Mouse (Mus musculus) brown adipose tissue, adult 24 weeks (tissue): ENCODE data around the gene Ethe1. TPM values are rescaled to one million over a fixed set of nuclear protein-coding genes. Genes with fewer than 3 reads are reported as not detected.
A peak's percentile ranks its signal among the peaks of the same experiment; 100 is the strongest.
"Not testable (repeated sequence)": the region's sequence is repeated elsewhere in the genome, so short reads cannot be mapped to it uniquely, and the experiment has no call there.

Experiments
- H3K27ac ChIP-seq: fragments of 200-500 bp; replicated peaks from 2 replicates; pipeline ENCODE4 v1.5.1; 2012; ENCODE audit warnings: low read depth, mild to moderate bottlenecking, low read length
- H3K4me1 ChIP-seq: fragments of 200-500 bp; 2 replicates; pipeline ENCODE4 v1.6.1; 2012; ENCODE audit warnings: low read length, mixed read lengths; ENCODE audit not compliant: control insufficient read depth, insufficient read depth, insufficient read length
- H3K4me3 ChIP-seq: fragments of 200-500 bp; 2 replicates; pipeline ENCODE4 v1.5.1; 2012; ENCODE audit warnings: low read depth, mild to moderate bottlenecking, low read length, moderate library complexity; ENCODE audit not compliant: insufficient read depth
- polyA plus RNA-seq: library from polyadenylated mRNA; stranded (reverse); fragments of >200 nt; gene quantifications from 2 replicates; pipeline ENCODE4 v1.2.4, GENCODE M21; 2012; ENCODE audit not compliant: missing spikeins, insufficient read depth, insufficient read length

Ethe1 gene
- polyA plus RNA-seq, 1 experiment, result 17.2 TPM

DNA sequence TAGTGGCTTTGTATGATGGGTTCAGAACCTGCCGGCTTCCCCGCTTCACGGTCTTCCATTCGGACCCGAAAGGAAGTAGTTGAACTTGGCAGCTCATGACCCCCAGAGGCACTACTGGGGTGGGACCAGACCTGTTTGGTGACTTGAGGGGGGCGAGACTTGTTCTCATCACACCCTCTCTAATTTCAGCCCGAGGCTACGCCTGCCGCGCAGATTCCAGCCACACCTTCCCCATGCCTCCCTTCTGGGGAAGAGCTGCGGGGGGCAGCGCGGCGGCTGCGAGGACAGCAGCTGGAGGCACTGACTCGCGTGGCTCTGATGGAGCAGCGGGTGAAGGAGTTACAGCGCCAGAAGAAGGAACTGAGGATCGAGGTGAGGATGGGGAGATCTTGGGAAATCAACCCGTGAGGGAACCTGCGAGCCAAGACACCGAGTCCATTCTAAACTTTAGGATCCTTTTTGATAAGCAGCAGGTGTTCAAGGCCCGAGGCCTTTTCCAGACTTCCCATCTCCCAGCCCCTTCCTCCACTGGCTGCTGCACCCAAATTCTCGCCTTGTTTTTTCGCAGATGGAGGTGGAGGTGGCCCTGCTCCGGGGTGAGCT is 25.1 kb downstream of the Ethe1 start:
- Histone ChIP-seq H3K27ac (no peak overlapping the region), H3K4me1 (peaks cover 2% of the 10 kb centered on the region; the same call in 1 of the 2 replicates), H3K4me3 (peak overlapping the region; percentile 8)

DNA sequence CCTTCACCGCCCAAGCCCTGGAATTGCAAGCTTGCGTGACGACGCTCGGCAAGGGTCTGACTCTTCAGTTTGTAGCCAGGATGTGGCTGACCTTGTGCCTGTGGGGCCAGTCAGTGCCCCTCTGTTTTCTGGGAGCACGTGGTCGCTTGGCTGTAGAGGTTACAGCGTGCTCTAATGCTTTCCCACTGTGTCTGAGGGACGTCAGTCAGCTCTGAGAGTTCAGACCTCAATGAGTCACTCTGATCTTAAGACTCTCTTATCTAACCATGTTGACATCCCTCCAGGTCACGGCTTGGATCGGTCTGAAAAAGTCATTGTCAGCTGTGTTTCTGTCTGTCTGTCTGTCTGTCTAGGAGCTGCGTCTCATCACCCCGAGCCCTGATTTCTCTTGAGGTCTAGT is 27.5 kb downstream of the Ethe1 start:
- Histone ChIP-seq H3K27ac (no peak overlapping the region), H3K4me3 (no peak overlapping the region), H3K4me1 (peaks cover 2% of the 10 kb centered on the region; the same call in 1 of the 2 replicates)

DNA sequence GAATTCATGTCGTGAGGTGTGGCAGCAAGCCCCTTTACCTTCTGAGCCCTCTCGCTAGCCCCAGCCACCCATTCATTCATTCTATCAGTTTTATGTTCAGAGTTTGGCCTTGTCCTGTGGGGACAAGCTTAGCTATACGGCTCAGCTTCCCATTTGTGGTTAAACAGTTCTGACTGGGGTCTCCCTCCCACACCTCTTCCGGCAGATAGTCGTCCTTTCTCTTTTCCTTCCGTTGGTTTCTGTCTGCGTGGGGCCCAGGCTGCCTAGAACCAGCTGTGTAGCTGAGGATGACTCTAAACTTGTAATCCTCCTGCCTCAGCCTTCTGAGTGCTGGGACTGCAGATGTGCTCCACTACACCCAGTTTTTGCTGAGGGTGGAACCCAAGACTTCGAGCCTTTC is 30.4 kb downstream of the Ethe1 start:
- H3K4me1 ChIP-seq, result 0 out of 2 replicates have a peak, but pooled peaks cover under 1% of the 10 kb centered on the region
- H3K27ac ChIP-seq, result no peak overlapping the region
- no peak overlapping the region for H3K4me3 ChIP-seq

DNA sequence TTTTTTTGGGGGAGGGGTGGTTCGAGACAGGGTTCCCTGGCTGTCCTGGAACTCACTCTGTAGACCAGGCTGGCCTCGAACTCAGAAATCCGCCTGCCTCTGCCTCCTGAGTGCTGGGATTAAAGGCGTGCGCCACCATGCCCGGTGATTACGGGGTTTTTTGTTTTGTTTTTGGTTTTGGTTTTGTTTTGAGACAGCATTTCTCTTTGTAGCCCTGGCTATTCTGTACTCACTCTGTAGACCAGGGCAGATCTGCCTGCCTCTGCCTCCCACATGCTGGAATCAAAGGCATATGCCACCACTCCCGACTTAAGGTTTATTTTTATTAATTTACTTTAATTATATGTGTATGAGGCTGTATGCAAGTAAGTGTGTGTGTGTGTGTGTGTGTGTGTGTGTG is 31.0 kb downstream of the Ethe1 start:
- not testable (repeated sequence) for H3K4me1 ChIP-seq, H3K4me3 ChIP-seq, H3K27ac ChIP-seq

DNA sequence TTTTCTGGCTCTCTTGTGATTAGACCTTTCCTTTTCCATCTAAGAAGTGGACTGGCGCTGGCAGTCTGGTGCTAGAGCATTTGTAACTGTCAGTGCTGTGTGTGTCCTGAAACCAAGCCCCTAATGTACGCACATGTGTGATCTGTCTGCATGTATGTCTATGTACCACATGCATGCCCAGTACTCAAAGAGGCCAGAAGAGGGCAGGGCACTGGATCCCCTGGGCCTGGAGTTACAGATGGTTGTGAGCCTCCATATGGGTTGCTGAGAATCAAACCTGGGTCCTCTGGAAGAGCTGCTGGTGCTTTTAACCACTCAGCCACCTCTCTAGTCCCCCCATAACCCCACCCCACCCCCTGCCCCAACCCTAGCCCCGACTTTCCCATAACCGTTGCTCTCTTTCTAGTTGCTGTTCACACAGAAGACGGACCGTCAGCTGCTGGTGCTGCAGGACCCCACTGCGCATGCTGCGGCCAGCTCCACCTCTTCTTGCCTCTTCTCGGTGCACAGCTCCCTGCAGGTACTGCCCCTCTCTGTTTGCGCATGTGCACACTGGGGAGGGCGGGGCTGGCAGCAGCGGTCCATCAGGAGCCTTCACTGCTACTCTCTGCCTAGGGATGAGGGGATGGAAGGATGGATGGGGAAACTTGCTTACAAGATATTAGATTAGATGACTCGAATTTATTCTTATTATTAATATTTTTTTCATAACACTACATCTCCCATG is 32.5 kb downstream of the Ethe1 start:
- Histone ChIP-seq H3K4me1 (no peaks in the 10 kb centered on the region), H3K4me3 (no peak overlapping the region), H3K27ac (no peak overlapping the region)

DNA sequence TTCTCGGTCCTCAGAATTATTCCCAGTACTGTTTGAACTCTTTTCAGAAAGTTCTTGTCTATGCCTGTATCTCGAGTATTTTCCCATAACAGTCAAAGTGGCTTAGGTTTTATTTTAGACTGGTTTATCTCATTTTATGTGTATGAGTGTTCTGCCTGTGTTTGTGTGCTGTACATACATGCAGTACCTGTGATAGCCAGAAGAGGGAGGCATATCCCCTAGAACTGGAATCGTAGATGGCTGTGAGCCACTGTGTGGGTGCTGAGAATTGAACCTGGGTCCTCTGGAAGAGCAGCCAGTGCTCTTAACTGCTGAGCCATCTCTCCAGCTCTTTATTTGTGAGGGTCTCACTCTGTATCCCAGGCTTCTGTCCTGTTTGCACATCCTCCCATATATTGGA is 33.9 kb downstream of the Ethe1 start:
- H3K4me3 ChIP-seq, result no peak overlapping the region
- no peak overlapping the region for H3K27ac ChIP-seq
- H3K4me1 ChIP-seq, result no peaks in the 10 kb centered on the region

DNA sequence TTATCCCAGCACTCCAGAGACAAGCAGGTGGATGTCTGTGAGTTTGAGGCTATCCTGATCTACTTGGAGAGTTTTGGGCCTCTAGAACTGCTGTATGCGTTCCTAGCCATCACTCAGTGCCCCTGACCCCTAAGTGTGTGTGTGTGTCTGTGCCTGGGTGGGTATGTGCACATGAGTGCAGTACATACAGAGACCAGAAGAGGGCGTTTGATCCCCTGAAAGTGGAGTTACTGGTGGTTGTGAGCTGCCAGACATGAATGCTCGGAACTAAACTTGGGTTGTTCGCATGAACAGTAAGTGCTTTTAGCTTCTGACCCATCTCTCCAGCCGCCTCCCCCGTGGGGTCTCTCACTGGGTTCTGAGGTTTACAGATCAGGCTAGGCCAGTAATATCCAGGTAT is 35.6 kb downstream of the Ethe1 start:
- no peak overlapping the region for H3K27ac ChIP-seq
- H3K4me1 ChIP-seq, result no peaks in the 10 kb centered on the region

DNA sequence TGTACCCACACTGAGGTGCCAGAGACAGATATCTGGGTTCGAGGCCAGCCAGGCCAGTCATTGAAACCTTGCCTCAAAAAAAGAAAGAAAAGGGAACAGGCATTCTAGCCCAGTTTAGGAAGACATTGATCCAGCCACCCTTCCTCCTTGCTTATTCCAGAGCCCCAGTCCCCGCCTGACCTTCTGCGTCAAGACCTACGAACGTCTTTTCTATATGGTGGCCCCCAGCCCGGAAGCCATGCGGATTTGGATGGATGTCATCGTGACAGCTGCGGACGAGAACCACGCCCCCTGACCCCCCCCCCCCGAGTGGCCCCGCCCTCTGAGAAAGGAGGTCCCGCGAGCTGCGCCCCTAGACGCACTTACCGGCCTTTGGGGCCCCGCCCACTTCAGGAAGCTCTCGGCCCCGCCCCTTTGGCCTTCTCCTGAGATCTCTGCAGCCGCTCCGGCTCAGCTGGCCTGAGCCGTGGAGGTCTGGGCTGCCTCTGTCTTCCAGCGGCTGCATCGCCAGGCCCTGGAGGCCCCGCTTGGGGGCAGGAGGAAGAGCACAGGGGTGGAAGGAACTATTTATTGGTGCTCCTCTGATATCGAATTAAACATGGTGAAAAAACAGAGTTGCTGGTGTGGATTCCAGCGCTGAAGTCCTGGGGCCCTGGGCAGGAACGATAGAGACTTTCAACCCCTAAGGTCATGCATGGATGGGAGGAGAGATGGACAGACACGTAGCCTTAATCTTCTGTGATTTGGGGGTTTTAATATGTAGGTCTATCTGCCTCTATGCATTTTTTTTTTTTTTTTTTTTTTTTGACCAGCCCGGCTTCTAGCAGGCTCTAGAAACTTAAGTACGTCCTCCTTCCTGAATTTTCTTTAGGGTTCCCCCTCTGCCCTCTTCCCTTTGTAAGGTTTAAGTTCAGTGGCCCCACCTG is 41.6 kb downstream of the Ethe1 start:
- H3K4me1 ChIP-seq, result no peaks in the 10 kb centered on the region
- no peak overlapping the region for H3K27ac ChIP-seq
- H3K4me3 ChIP-seq, result peak overlapping the region; percentile 42

More for the DNA sequence above, 35.6 kb downstream of the Ethe1 start:
- no peak overlapping the region for H3K4me3 ChIP-seq

DNA sequence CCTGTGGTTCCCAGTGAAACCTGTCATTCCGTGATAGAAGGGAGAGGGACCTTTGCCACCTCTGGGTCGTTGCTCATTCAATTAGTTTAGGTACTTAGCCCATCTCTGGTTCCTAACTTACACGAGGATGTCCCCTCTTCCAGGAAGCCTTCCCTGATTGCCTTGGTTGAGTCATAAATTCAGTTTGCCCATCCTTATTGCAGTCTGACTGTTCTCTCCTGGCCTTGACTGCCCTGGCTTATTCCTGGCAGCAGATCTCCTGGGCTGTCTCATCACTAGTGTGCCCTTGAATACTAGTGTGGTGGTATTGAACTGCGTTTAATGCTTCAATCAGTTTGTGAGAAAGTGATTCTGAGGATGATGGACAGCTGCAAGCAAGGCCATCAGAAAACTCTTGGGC is 42.3 kb downstream of the Ethe1 start:
- H3K4me3 ChIP-seq, result no peak overlapping the region
- no peaks in the 10 kb centered on the region for H3K4me1 ChIP-seq
- no peak overlapping the region for H3K27ac ChIP-seq

DNA sequence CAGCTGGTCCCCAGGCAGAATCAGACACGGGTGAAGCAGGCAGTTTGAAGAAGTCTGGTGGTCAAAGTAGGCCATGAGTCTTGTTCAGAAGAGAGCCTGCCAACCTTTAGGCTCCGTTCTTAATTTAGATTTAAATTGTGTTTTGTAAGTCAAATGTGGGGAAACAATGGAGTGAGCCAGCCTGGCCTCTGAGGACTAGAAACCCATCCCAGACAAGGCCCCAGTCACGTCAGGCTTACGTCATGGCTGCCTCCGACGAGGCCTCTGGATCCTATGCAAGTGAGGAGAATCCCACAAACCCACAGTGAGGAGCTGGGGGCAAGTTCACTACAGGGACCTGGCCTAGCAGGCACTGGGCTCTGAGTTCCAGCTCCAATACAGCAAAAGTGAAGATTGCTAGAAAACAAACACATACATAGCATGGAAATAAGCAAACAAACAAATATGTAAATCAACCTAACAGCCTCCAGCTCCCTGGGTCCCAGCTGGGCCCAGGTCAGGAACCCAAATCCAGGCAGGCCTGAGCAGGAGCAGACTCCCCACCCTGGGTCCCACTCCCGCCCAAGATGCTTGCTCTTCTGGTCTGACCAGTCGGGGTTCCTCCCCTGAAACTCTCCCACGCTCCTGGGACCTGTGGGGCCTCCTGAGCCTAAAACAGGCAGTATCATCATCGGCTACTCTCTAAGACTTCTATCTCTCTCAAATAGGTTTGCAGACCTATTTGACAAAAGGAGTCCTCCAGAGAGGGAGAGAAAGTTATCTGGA is 43.0 kb downstream of the Ethe1 start:
- Histone ChIP-seq H3K4me1 (no peaks in the 10 kb centered on the region), H3K4me3 (no peak overlapping the region), H3K27ac (no peak overlapping the region)

DNA sequence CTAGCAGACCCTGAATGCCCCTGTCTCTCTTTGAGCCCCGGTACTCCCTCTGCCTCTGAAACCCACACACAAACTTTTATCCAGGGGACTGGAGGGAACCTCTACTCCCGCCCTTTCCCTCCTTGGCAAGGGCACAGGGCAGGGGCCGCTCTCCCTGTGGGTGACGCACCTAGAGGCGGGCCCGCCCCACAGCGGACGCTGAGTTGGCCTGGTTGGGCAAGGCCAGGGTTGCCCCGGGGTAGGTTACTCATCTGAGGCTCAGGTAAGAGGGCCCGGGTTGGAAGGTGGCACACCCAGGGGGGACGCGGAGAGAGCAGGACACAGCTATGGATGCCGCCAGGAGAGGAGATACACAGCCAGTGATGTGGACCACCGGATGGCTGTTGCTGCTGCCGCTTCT is 48.9 kb downstream of the Ethe1 start, which contains the start of gene Lypd3:
Gene Lypd3, plus strand, starts transcription at position 287 of the 400 bp plus-strand sequence.
- no peak within 1 kb of the TSS for H3K27ac ChIP-seq
- H3K4me3 ChIP-seq, result no peak within 1 kb of the TSS
- H3K4me1 ChIP-seq, result 0 out of 2 replicates have a peak, but pooled peaks cover 2% of the 10 kb centered on the region

DNA sequence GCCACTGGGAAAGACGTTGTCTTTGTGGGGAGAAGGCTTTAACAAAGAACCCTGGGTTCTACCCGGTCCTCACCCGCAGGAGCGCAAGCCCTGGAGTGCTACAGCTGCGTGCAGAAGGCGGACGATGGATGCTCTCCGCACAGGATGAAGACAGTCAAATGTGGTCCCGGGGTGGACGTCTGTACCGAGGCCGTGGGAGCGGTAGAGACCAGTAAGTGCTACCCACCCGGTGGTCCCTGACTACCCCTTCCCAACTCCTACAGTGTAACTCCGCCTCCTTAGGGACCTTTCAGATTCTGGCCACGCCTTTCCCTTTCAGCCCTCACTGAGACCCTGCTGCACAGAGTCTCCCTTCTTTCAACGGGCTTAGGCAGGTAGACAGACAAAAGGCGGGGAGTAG is 49.7 kb downstream of the Ethe1 start:
- H3K4me1 ChIP-seq, result 0 out of 2 replicates have a peak, but pooled peaks cover 2% of the 10 kb centered on the region
- no peak overlapping the region for H3K27ac ChIP-seq

DNA sequence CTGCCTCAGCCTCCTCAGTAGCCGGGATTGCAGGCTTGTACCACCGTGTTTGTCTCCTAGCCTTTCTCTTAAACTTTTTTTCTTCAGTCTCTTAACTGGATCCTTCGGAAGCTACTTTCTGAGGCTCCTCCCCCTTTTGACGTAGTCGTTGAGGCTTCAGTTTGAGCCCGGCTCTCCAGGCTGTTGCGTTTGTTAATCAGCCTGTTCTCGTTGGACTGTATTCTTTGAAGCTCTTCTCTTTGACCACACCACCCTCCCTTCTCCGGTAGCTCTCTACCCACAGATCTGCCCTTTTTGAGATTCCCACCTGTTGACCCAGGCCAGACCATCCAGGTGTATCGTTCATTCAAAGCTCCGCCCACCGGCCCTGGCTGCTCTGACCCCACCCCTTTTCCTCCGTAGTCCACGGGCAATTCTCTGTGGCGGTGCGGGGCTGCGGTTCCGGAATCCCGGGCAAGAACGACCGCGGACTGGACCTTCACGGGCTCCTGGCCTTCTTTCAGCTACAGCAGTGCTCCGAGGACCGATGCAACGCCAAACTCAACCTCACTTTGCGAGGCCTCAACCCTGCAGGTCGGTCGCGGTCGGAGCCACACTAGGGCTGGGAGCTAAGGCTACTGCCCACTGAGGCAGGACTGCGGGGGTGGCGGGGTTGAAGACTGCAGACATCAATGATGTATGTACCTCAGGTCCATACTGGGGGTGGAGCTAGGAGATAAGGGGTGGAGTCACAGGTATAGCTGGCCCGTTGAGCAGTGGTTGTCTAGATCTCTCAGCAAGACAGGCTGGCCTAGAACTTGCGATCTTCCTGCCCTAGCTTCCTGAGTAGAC is 50.9 kb downstream of the Ethe1 start:
- 0 out of 2 replicates have a peak, but pooled peaks cover 2% of the 10 kb centered on the region for H3K4me1 ChIP-seq
- H3K27ac ChIP-seq, result no peak overlapping the region
- H3K4me3 ChIP-seq, result peak overlapping the region; percentile 48

More for the DNA sequence above, 49.7 kb downstream of the Ethe1 start:
- no peak overlapping the region for H3K4me3 ChIP-seq

DNA sequence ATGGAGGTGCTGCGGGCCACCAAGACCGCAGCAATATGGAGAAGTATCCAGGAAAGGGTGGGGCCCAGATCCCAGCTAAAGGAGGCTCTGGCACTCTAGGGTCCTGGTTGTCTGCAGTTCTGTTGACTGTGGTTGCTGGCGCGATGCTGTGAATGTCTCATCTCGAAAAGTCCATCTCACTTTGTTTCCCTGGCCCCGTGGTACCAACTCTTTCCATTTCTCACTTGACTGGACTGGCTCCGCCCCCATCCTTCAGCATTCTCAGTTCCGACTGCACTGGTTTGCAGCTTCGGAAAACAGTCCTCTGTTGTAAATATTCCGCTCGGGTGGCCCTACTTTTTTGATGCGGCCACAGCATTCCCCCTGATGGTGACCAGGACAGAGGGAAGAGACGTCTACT is 53.1 kb downstream of the Ethe1 start:
- Histone ChIP-seq H3K4me1 (0 out of 2 replicates have a peak, but pooled peaks cover 2% of the 10 kb centered on the region), H3K4me3 (no peak overlapping the region), H3K27ac (no peak overlapping the region)
